Mouse (Mus musculus) mouse embryonic stem cell (cell line): ENCODE measurements around the gene Slc44a2.
"Not testable (repeated sequence)": the region's sequence is repeated elsewhere in the genome, so short reads cannot be mapped to it uniquely, and the experiment has no call there.

Experiments used
- in situ Hi-C, 2 experiments: fragments of 300-500 bp; cut with MboI; formaldehyde crosslinking; loops; 1 replicate in 1 of 2; 3 replicates in 1 of 2; pipeline ENCODE4 v1.14.3; 2019 to 2020; ENCODE audit warnings: low sequenced_read_pairs in 2 of 2, low pct_unique_long_range_greater_than_20kb in 1 of 2, mixed read lengths in 1 of 2; ENCODE audit not compliant: unreplicated experiment in 1 of 2

The Slc44a2 gene

DNA sequence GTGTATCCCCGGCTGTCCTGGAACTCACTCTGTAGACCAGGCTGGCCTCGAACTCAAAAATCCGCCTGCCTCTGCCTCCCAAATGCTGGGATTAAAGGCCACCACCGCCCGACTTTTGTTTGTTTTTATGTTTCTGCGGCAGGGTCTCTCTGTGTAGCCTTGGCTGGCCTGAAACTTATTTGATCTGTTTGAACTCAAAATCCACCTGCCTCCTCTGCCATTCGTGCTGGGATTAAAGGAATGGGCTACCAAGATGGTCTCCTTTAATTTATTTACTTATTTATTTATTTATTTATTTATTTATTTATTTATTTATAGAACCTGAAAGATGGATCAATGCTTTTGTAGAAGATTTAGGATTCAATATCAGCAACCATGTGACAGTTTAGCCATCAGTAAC, 28.6 kb upstream of the Slc44a2 start:
- in situ Hi-C loops = not testable (repeated sequence)

DNA sequence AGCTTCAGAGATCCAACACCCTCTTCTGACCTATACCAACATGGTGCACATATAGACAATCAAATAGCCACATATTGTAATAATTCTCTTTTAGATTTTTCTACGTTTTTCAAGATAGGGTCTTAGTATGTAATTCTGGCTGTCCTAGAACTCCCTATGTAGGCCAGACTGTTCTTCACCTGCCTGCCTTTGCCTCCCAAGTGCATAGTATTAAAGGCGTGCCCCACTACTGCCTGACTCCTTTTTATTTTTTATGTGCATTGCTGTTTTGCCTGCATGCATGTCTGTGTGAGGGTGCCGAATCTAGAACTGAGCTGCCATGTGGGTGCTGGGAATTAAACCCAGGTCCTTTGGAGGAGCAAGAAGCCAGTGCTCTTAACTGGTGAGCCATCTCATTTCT, 28.2 kb upstream of the Slc44a2 start:
- in situ Hi-C loops = no loop called here

DNA sequence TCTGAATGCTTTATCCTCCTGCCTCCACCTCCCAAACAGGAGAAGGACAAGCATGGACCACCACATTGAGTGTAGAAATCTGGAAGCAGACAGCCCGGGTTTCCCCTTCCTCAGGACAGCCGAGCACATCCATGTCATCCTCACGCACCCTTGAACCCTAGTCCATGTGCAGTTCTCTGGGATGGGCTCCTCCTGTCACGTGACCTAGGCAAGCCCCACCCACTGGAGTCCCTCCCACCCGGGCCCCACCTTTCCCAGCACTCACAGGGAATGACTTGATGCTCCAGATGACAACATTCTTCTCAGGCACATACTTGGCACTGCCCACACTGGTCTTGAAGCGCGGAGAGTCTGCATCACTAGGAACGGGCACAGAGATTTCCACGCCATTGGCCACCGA, 21.5 kb upstream of the Slc44a2 start:
- in situ Hi-C loops = no loop called here

DNA sequence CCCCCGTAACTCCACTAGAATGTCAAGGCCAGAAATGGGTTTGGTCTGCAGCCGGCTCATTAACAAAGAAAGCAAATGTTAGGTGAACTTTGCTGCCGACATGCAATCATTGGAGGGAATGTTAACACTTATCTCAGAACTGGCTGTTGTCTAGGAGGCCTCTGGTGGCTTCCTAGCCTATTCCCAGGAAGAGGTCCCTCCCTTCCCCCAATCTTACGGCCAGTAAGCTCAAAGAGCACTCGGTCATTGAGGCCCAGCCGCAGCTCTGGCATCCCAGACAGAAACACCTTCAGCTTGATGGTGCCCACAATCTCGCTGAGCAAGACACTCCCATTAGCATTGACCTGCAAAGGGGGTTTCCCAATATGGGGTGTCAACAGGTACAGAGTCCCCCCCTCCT, 15.4 kb upstream of the Slc44a2 start:
- in situ Hi-C loops = no loop called here

DNA sequence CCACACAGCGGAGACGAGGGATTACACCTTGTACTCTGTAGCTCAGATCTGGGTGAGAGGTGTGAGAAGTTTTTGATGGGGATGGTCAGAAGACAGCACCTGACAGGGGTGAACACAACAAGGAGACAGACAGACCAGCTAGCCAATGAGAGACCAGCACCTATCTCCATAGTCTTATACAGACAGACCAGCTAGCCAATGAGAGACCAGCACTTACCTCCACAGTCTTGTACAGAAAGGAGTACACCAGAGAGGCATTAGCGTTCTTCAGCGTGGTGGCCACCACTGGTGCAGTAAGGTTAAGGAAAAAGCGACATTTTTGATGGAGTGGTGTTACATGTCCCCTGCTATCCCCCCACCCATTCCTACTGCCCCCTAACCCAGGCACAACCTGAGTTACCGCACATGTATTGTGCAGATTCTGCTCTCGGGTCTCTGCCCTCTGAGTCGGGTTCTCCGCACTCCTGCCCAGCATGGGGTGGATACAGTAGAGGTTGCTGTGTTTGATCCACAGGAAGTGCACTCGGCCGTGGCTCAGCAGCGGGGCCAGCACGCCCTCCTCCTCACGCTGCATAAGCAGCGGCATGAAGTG, 11.3 kb upstream of the Slc44a2 start:
- in situ Hi-C loops = no loop called here

DNA sequence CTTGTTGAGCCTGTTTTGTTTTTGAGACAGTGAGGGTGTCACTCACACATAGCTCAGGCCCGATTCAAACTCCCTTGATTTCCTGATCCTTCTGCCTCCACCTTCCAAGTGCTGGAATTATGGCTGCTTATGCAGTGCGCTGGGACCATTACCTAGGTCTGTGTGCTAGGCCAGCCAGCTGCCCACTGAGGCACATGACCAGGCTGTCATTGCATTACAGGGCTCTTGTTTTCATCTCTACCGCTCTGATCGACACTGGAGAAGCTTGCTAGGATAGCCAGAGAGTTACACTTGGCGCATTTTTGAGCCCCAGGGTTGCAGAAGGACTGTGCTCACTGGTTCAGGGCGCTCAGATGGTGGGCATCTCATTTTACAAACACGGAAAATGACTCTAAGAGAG, 8.8 kb upstream of the Slc44a2 start:
- in situ Hi-C loops = loop anchor here in 1 of 2 experiments (5.0 kb wide), 1 partner anchor 41 kb away; no protein-coding TSS in a partner anchor

DNA sequence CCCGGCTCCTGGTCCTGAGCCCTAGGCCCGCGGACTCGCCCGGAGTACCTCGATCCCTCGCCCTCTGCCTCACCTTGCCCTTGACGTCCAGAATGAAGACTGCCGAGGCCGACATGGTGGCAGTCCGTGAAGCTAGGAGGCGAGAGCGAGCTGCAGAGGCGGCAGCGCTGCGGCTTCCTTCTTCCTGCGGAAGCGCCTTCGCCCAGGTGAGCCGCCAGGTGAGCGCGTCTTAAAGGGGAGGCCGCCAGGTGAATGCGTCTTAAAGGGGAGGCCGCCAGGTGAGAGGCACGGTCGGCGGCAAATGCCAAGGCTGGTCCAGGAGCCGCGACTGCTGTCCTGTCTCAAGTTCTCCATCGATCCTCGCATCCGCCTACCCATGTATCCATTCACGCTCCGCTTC, 8.4 kb upstream of the Slc44a2 start, which contains the start of gene Ap1m2:
Ap1m2 (minus strand) TSS at position 204 of the 400 bp plus-strand sequence.
- in situ Hi-C loops = loop anchor here in 1 of 2 experiments (5.0 kb wide), 1 partner anchor 40 kb away; no protein-coding TSS in a partner anchor

DNA sequence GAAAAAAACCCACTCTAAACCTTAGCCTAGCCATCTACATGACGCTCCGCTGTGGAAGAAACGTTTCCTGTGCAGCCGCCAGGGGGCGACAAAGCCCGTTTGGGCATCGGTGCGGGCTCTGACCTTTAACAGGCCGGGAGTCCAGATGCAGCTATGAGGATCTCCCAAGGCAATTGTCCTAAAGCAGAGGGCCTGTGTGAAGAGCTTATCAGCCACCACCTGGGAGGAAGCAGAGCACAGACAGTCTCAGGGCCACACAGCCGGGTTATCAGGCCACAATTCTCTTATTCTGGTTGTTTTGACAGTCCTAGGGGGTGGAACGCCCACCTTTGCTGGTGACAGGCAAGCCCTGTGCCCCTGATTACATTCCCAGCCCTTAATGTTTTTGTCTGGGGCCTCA, 7.1 kb upstream of the Slc44a2 start:
- in situ Hi-C loops = loop anchor here in 1 of 2 experiments (5.0 kb wide), 1 partner anchor 39 kb away; no protein-coding TSS in a partner anchor

DNA sequence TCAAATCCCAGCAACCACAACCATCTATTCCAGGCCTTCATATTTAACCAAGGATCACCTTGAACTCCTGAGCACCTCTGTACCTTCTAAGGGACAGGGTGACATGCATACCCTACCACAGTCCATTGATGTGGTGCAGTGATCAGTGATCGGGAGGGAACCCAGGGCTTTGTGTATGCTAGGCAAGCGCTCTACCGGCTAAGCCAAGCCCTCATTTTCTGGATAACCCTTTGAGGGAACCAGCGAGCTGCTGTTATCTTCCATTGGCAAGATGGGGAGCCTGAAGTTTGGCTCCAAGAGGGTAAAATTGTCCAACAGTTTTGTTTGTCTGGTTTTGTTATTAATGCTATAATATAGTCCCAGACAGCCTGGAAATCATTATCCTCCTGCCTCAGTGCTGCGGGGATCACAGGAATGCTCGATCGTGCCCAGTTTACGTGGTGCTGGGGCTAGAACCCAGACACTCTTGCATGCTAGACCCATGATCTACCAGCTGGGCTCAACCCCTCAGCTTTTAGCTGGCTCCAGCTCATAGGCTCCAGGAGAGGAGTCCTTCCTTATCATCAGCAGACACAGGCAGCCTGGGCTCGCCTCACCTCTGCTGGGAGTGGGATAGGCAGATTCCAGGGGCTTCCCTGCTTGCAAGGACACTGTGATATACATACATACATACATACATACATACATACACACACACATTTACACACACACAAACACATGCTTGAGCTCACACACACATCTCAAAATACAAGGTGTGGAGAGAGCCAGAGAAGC, 5.9 kb upstream of the Slc44a2 start:
- in situ Hi-C loops = loop anchor here in 1 of 2 experiments (5.0 kb wide), 1 partner anchor 38 kb away; no protein-coding TSS in a partner anchor

DNA sequence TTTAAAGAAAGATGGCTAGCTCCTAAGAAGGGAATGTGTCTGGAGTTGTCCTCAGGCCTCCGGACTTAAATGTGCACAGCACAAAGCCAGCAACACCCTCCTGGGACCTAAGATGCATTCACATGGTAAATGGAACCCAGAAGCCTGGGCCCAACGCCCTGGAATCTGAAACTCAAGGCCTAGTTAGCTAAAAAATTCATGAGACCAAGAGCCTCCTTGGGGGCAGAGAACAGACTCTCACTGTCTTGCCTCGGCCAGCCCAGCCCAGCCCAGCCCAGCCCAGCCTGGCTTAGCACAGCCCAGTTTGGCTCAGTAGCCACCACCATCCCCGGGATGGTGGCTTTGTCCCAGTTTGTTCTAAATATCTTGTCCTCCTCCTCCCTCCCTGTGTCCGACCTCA, 5.1 kb upstream of the Slc44a2 start:
- in situ Hi-C loops = no loop called here

DNA sequence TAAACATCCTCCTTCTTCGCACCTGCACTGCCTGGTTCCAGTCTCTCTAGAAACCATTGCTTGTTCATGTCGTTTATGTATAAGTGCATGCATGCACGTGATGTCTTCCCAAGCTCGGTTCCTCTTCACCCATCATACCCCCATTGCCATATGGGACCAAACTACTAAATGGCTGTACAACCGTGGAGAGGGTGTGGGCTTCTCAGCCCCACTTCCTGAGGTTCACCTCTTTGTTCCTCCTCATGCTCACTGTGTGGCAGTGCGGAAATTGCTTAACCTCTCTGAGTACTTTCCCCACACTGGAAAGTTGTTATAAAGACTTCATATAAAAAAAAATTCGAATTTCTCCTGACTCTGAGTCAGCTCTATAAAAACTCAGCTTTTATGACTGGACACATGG, 3.8 kb upstream of the Slc44a2 start:
- in situ Hi-C loops = no loop called here

DNA sequence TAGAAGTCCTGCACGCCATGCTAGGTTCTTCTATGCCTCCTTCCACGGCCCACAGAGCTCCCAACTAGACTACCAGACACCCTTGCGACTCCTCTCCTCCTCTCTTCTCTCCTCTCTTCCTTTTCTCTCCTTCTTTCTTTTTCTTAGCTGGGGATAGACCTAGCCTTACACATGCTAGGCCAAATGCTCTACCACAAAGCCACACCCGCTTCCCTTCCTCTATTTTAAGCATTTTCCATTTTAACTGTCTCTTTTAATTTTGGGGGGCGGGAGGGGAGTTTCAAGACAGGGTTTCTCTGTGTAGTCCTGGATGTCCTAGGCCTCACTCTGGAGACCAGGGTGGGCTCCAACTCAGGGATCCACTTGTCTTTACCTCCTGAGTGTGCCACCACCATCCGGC, 1.7 kb upstream of the Slc44a2 start:
- in situ Hi-C loops = no loop called here

DNA sequence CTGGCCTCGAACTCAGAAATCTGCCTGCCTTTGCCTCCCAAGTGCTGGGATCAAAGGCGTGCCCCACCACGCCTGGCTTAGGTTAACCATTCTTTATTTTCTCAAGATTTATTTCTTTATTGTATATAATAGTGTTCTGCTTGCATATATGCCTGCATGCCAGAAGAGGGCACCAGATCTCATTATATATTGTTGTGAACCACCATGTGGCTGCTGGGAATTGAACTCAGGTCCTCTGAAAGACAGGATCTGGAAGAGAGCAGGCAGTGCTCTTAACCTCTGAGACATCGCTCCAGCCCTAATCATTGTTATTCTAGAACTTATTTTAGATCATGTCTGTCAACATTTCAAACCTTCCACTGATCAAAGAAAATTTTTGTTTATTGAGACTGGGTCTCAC, 995 bp upstream of the Slc44a2 start:
- in situ Hi-C loops = no loop called here

DNA sequence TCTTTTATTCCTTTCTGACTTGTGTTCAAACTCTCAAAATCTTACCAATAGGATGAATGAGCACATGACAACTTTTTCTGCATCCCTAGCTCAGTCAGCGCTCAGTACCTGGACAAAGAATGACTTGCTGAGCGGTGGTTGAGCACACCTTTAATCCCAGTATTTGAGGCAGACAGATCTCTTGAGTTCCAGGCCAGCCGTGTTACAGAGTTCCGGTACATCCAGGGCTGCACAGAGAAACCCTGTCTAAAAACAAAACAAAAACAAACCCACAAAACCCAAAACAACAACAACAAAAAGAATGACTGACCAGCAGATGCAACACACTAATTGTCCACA, 249 bp upstream of the Slc44a2 start:
- in situ Hi-C loops = no loop called here

DNA sequence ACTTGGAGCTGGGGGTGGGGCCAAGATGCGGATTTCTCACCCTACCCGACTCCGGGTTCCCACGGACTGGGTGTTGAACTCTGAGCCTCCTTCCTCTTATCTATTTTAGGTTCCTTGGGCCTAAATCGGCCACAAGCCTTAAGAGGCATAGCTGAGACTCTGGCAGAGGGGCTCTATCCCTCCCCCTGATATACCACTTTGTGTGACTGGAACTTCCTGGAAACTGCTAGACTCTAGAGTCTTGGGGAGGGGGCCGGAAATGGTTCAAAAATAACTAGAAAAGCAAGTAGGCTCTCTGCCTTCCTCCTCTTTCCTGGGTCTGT, 976 bp downstream of the Slc44a2 start:
- in situ Hi-C loops = no loop called here

DNA sequence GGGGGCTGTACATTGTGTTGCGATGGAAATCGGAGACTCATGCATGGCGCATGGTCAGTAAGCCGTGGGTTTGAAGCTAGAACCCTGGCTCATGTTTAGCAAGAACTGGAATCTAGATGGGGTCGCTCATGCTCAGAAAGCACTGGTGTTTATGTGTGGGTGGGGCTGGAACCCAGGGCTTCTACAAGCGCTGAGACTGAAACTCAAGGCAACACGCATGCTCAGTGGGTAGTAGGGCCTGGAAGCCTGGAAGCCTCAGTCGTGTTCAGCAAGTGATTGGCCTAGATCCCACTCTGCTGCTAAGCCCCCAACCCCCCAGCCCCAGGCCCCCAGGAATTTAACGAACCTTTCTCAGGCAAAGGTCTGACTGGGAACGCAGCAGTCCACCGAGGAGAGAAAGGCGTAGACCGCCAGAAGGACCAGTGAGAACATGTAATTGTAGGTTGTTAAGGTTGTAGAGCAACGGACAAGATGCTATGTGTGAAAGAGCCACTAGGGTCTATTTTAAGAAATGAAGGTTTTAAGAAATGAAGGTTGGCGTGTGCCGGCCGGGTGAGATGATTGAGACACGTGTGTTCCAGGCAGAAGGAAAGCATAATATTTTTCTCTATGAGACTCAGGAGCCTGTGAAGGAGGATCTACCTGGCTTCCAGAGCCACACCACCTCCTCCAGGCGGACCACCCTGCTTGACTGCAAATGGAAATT, 1.9 kb downstream of the Slc44a2 start:
- in situ Hi-C loops = no loop called here

DNA sequence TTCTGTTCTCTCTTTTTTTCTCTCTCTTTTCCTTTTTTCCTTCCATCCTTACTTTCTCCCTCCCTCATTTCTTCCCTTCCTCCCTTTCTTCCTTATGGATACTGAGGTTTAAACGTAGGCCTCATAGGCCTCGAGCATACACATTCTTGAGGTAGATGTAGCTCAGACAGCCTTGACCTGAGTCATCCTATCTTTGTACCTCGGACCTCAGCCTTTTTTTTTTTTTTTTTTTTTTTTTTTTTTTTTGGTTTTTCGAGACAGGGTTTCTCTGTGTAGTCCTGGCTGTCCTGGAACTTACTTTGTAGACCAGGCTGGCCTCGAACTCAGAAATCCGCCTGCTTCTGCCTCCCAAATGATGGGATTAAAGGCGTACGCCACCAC, 2.4 kb downstream of the Slc44a2 start:
- in situ Hi-C loops = not testable (repeated sequence)

DNA sequence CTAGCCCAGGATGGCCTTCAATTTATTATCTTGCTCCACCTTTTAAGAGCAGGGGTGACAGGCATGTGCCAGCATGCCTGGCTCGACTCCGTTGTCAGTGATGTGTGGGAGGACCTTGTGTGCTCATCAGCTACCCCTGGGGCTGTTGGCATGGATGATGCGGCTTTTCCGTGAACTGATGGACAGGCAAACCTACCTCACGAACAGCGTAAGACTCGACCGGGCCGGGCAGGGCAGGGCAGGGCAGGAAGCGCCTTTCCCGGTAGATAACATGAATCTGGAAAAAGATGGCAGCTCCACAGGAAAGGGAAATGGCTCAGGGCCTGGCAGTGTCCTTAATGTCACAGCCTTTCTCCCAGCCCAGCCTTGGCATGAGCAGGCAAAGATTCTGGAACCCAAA, 3.8 kb downstream of the Slc44a2 start:
- in situ Hi-C loops = no loop called here

DNA sequence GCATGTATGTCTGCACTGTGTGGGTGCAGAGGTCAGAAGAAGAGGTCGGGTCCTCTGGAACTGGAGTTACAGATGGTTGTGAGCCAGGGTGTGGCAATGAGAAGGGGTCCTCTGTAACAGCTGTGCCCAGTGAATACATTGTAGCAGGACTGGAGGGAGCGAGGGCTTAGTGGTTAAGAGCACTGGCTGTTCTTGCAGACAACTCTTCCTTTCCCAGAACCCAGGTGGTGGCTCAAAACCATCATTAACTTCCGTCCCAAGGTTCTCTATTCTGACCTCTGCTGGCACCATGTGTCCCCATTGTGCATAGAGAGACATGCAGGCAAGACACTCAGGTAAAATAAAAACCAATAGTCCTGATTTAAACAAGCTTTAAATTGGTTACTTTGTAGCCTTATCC, 7.1 kb downstream of the Slc44a2 start:
- in situ Hi-C loops = no loop called here

DNA sequence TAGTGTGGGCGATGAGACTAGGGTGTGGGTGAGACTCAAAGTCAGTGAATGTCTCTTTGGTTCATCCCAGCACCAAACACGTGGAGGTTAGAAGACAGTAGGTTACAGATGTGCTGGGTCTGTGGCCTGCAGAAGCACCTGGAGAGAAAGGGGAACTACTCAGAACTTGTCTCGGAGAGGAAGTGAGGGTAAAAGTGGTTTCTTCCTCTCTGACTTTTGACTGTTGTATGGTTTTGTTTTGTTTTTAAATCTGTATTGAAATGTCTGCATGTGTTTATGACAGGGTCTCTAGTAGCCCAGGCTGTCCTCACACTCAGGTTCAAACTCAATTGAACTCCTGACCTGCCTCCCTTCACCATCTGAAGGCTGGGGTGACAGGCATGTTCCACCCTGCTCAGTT, 7.5 kb downstream of the Slc44a2 start:
- in situ Hi-C loops = no loop called here
